Mouse (Mus musculus) adrenal gland, postnatal 36 days (tissue): ENCODE results near the gene Nectin4. TPM values are rescaled to one million over a fixed set of nuclear protein-coding genes. Genes with fewer than 3 reads are reported as not detected.

Source experiments
- DNase-seq, 2 experiments: peaks; one replicate each; pipeline ENCODE4 v3.0.0; 2021; ENCODE audit warnings: mixed read lengths in 1 of 2
- total RNA-seq, 2 experiments: library from RNA; stranded (reverse); gene quantifications; 2 replicates each; pipeline ENCODE4 v1.2.3; 2021

Gene Nectin4
- total RNA-seq, 2 experiments from 2014 or later = 0.23 TPM

DNA sequence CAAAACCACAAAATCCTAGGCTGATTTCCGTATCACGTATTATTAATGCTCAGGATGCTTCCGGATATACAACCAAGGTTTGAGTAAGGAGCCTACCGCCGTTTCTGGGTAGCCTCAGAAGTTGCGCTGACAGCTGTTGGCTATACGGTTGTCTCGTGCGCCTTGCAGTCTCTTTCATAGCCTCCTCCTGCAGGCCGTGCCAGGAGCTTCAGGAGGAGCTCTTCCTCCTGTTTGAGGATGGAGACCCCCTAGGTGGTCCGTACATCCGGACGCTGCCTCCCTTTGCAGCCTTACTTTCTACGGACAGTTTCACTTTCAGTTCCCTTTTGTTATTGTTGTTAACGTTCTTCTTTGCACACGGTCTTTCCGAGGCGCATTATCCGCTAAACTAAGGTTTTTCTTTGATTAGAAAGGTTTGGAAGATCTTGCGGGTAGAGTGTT lies 42.1 kb downstream of the Nectin4 start:
- DNase-seq = peak; percentile 20 to 44

DNA sequence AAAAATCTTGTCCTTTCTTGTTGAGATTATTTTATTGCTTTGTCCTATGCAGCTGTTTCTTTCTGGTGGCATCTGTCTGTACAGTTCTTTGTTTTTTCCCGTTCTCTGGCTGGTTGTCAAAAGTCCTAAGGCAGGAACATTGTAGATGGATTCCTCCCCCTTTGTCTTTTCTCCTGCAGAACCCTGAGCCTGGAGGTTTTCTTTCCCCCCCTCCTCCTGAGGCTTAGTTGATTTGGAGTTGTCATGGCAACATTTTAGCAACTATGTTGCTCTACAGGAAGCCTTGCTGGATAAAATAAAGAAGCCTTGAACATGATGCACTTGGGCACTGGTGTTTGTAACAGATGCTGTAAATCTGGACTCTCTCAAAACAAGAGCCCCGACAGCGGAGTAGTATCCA lies 42.5 kb downstream of the Nectin4 start:
- no peak for DNase-seq

DNA sequence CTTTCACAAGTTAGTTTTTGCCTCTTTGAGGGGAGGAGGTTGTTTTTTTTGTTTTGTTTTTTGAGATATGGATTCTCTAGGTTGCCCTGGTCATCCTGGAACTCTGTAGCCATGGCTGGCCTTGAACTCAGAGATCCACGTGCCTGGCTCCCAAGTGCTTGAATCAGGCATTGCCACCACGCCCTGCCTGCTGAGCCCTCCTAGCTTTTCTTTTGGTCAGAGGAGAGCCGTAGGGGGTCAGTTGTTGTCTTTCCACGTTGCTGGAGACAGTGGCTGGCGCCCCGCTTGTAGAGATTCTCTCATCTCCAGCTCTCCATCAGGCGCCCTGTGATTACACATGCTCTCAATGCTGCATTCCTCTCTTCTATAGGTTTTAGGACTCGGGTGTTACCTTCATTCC lies 43.7 kb downstream of the Nectin4 start:
- DNase-seq = peak in 1 of 2 experiments; percentile 32

DNA sequence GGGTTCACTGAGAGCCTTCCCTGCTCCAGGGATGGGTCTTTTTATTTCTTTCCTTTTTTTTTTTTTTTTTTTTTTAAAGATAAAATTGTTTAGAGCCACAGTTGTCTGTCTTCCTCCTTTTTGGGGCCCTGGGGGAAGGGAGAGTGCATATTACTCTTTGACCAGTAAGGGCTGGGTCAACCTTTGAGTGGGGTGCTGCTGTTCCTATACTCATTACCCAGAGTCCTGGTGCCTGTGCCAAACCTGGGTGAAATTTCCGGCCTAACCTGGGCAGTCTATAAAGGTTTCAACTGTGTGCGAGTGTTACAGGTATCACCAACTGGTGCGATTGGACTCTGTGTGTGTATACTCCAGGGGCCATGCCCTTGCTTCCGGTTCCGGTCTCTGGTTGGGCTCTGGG lies 48.8 kb downstream of the Nectin4 start, which contains the start of gene Tstd1:
Gene Tstd1, plus strand, starts transcription at position 213 of the 400 bp plus-strand sequence.
- DNase-seq = no peak

DNA sequence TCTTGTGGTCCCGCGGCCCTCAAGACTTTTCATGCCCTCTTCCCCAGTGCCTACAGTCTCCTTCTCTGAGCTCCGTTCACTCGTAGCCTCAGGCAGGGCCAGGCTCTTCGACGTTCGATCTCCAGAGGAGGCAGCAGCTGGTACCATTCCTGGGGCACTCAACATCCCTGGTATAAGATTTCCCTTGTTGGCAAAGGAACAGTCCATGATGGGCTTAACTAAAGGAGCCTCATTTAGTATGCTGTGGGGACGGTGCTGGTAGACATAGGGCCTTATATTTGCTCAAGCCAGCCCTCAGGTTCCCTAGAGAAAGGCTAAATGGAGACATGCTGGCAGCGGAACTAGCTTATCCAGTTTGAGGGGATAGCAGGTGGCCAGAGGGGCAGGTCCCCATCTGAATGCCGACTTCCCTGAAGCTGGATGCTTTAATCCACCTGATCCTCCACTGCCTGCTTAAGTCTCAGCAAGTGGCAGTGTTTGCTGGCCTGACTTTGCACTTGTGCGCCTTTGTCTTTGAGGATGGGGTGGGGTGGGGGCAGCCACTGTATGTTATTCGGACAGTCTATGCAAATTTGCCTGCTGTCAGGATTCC lies 49.5 kb downstream of the Nectin4 start:
- DNase-seq = no peak

DNA sequence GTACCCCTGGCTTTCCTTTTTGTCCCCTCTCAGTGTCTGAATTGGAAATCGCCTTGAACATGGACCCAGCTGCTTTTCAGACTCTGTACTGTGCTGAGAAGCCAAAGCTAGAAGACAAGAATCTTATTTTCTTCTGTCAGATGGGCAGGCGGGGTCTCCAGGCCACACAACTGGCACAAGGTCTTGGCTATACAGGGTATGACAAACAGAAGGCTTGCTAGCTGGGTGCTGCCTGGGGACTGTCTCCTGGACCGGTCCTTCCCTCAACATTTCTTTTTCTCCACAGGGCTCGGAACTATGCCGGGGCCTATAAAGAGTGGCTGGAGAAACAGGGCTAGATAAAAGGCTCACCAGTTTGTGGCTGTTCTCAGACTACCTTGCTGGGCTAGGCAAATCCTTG lies 50.0 kb downstream of the Nectin4 start:
- no peak for DNase-seq

DNA sequence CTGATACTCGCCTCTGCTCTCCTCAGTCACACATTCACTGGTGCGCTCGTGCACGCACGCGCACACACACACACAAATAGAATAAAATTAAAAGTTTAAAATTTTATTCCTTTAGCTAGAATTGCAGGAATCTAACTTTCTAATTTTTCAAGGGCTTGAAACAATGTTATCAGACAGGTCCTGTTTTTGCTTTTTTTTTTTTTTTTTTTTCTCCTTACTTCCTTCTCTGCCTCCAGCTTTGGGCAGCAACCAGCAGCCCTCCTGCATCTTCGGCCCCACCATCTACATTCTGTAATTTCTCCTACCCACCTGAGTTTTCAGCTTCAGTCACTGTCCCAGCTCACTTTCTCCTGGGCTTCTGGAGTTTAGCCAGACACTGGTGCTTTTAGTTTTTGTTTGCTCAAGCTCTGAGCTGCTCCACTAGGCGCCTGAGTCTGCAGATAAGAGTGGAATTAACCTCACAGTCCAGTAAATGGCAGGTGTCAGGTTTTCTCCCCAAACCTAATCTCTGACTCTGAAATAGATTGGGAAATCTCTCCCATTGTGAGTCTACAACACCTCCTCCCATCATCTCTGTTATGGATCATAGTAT lies 52.7 kb downstream of the Nectin4 start:
- no peak for DNase-seq

DNA sequence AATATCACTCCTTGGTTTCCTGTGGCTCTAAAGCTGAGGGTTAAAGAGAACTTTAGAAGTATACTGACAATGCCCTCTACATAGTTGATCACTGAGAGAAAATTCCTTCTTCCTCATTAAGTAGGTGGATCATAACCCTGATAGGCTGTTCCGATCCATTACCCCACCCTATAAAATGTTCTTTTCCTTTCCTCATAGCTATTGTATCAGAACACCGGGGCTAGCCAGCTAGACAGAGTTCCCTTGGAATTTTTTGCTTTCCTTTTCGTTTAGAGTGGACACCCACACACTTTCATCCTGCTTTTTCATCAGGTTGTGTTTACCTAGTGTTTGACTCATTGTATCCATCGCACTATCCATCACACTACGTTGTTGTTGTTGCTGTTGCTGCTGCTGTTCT lies 54.7 kb downstream of the Nectin4 start:
- DNase-seq = no peak

DNA sequence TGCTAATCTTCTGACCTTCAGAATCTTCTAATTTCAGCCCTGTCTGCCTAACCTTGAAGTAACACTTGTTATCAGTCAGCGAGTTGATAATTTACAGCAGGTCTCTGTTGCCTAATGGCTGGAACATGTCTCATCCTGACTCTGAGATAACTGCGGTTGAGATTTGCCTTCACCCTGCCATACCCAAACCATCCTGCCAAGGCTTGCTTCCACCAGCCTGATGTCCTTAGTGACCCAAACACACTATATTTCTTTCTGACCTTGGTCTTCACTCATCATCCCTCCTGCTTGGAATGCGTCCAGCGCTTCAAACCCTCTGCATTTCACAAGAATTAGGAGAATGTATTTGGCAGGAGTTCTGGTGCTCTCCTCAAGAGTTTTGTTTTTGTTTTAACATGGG lies 55.2 kb downstream of the Nectin4 start:
- DNase-seq = peak; percentile 84 to 87

DNA sequence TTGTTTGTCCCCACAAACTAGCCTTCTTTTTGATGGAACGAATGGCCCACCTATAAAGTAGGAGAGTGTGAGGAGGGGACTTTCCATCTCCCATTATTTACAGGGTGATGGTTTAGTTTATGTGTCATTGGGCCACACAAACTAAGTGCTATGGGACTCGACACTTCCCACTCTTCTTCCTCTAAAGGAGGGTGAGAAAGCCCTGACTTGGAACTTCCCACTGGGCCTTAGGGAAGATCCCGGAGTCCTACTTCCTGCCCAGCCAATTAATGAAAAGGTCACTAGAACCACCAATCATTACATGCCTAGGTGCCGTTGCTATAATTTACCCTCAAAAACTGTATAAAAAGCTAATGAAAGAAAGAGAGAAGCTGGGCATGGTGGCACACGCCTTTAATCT lies 62.3 kb downstream of the Nectin4 start:
- DNase-seq = no peak

DNA sequence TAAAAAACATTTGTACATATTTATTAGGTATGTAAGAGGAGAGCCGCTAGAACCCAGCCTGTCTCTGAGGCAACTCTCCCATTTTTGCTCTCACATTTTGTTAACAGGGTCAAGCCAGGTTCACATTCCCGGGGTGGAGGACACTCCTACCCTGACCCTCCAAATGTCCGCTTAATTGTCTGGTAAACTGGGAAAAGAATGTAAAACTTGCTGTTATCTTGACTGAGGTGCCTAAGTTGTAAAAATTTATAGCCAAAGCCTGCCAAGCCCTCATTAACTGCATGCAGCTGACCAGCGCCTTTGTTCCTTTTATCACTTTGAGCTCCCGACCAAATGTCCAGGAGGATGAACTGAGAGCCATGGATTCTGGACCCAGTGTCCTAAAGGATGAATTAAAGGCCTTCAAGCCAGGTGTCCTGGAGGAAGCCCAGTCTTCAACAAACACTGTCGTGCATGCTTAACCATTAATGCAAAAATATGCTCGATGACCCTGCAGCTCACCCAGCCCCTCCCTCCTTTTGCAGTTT lies 65.5 kb downstream of the Nectin4 start:
- no peak for DNase-seq

DNA sequence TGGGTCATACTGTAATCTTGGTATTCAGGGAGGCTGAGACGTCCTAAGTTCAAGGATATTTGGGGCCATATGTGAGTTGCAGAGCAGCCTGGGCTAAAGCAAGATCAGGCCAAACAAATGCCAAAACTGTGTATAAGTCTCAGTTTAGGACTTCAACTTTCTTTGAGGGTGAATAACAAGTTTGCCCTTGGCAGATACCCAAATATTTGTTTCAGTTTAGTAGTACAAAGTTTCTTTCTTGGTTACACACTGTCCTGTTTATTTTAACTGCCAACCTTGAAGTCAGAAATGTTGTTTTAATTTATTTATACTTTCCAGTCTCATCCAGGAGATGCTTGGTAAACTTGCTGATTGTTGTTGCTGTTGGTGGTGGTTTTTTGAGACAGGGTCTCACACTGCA lies 66.1 kb downstream of the Nectin4 start:
- DNase-seq = no peak

DNA sequence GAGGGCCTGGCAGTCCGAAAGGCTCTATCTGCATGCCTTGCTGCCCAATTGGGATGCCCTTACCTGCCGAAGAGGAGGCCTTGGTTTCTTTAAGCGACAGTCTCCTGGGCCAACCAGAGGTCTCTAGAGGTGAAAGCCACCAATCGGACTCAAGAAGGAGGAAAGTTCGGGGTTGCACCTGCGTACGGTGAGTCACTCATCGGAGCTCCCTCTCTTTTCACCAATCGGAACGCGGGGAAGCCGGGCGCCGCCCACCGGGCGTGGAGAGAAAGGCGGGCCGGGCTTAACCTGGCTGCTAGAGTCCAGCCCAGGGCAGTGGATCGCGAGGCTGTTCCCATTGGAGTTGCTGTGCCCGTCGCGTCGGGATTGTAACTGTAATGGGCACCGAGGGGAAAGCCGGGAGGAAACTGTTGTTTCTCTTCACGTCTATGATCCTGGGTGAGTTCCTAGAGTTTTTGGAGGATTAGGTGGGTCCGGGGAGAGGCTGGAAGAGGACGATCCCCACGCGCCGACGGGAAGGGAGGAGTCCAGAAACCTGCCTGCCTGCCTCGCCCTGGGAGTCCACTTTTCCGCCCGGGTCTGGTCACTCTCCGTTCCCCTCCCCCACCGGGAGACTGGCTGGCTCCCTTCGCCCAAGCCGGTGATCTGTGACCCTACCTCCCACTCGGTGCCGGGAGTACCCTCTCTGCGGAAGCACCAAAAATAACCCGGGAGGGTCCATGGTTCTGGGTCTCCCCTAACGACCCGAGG lies 67.5 kb downstream of the Nectin4 start, which contains the start of gene F11r:
Gene F11r, plus strand, starts transcription at position 272 of the 750 bp plus-strand sequence.
- DNase-seq = peak; percentile 95

Other genes with a start within 250 kb of the Nectin4 start
- gene Sdhc, start 219.5 kb upstream of the Nectin4 start, total RNA-seq = 100 to 1,000 TPM; 438 to 454 TPM
- 1 to 10 TPM; 1.5 to 1.6 TPM for gene Mpz, start 219.4 kb upstream of the Nectin4 start, total RNA-seq
- 10 to 100 TPM; 42.0 to 53.6 TPM for gene Pcp4l1, start 173.8 kb upstream of the Nectin4 start, total RNA-seq
- under 1 TPM in 1 of 2 experiments, not detected in 1; 0.13 TPM for gene Nr1i3, start 156.1 kb upstream of the Nectin4 start, total RNA-seq
- 10 to 100 TPM; 51.4 to 65.3 TPM for gene Tomm40l, start 147.6 kb upstream of the Nectin4 start, total RNA-seq
- 1 to 10 TPM; 2.2 to 6.4 TPM for gene Apoa2, start 145.0 kb upstream of the Nectin4 start, total RNA-seq
- gene Fcer1g, start 135.7 kb upstream of the Nectin4 start, total RNA-seq = 10 to 100 TPM; 15.2 to 20.4 TPM
- gene Adamts4, start 119.7 kb upstream of the Nectin4 start, total RNA-seq = 1 to 10 TPM in 1 of 2 experiments, under 1 TPM in 1; 0.79 to 4.2 TPM
- gene Ndufs2, start 118.7 kb upstream of the Nectin4 start, total RNA-seq = 100 to 1,000 TPM; 657 to 866 TPM
- gene B4galt3, start 99.8 kb upstream of the Nectin4 start, total RNA-seq = 10 to 100 TPM; 27.1 to 36.6 TPM
- 10 to 100 TPM; 31.1 to 40.8 TPM for gene Ppox, start 88.9 kb upstream of the Nectin4 start, total RNA-seq
- gene Usp21, start 82.1 kb upstream of the Nectin4 start, total RNA-seq = 10 to 100 TPM; 37.1 to 44.3 TPM
- 100 to 1,000 TPM; 162 to 182 TPM for gene Ufc1, start 75.1 kb upstream of the Nectin4 start, total RNA-seq
- gene Dedd, start 41.0 kb upstream of the Nectin4 start, total RNA-seq = 10 to 100 TPM; 29.1 to 36.9 TPM
- 10 to 100 TPM; 79.5 to 79.9 TPM for gene Nit1, start 24.5 kb upstream of the Nectin4 start, total RNA-seq
- gene Pfdn2, start 24.4 kb upstream of the Nectin4 start, total RNA-seq = 100 to 1,000 TPM; 133 to 155 TPM
- gene Klhdc9, start 9.3 kb upstream of the Nectin4 start, total RNA-seq = 1 to 10 TPM in 1 of 2 experiments, under 1 TPM in 1; 0.96 to 4.4 TPM
- gene Arhgap30, start 18.9 kb downstream of the Nectin4 start, total RNA-seq = 1 to 10 TPM; 2.6 to 3.6 TPM
- gene Usf1, start 41.2 kb downstream of the Nectin4 start, total RNA-seq = 10 to 100 TPM; 54.1 to 72.9 TPM
- gene Tstd1, start 48.8 kb downstream of the Nectin4 start, total RNA-seq = 1 to 10 TPM; 1.3 to 3.6 TPM
- 10 to 100 TPM; 39.7 to 51.0 TPM for gene F11r, start 67.4 kb downstream of the Nectin4 start, total RNA-seq
- gene Alyref2, start 133.4 kb downstream of the Nectin4 start, total RNA-seq = 1 to 10 TPM; 6.1 to 7.2 TPM
- gene Itln1, start 165.2 kb downstream of the Nectin4 start, total RNA-seq = not detected
- under 1 TPM; 0.40 to 0.63 TPM for gene Cd244a, start 189.1 kb downstream of the Nectin4 start, total RNA-seq
- 1 to 10 TPM in 1 of 2 experiments, under 1 TPM in 1; 0.49 to 1.4 TPM for gene Ly9, start 237.3 kb downstream of the Nectin4 start, total RNA-seq